Mouse (Mus musculus) common myeloid progenitor, adult 5-6 weeks (primary cell): ENCODE measurements around the gene Mpdu1. TPM values are rescaled to one million over a fixed set of nuclear protein-coding genes. Genes with fewer than 3 reads are reported as not detected.
A peak's percentile ranks its signal among the peaks of the same experiment; 100 is the strongest.

Experiments
- ATAC-seq: replicated peaks from 2 replicates; pipeline ENCODE4 v1.8.0; 2016; ENCODE audit warnings: low read depth, mild to moderate bottlenecking, moderate TSS enrichment, inconsistent platforms; ENCODE audit not compliant: poor library complexity, severe bottlenecking
- total RNA-seq: library from RNA; stranded (forward); fragments of 200-1000, 187-1606 nt; gene quantifications from 2 replicates; pipeline ENCODE4 v1.2.3, GENCODE M21; 2017

Gene Mpdu1
- total RNA-seq, 1 experiment from 2014 or later = 51.8 TPM

DNA sequence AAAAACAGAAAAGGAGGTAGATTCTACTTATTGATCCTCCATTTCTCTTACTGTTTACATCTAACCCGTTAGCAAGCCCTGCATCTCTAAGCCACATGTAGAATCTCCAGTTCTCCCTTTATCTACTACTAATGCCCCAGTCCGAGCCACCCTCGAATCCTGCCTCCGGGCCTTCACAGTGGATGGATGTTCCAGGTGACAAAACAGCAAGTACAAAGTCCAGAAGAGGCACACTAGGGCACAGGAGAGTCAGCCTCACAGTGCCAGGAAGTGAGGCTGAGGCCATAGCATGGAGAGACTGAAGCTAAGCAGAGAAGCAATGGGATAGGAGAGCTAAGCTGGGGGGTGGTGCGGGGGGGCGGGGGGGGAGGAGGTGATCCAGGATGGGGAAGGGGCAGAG is 30.4 kb upstream of the Mpdu1 start:
- no peak for ATAC-seq

DNA sequence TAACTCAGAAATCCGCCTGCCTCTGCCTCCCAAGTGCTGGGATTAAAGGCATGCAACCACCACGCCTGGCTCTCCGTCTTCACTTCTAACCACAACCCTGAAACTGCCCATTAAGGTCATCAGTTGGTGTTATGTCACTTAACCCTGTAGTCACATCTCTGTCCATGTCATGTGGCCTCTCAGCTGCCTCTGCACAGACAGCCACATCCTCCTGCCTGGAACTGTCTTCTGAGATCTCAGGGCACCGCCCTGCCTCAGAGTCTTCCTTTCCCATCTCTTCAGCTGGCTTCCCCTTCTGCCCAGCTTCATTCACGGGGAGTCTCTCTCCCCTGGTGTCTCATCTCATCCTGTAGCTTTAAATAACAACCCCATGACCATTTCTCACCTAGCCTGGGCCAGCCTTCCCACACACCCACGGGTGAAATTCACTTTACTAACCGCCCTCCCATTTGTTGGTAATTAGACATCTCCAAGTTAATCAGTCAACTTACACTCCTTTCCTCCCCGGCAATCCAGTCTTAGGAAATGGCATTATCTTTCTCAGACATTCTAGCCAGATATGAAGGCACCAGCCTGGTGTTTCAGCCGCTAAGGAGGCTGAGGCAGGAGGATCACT is 29.9 kb upstream of the Mpdu1 start:
- no peak for ATAC-seq

DNA sequence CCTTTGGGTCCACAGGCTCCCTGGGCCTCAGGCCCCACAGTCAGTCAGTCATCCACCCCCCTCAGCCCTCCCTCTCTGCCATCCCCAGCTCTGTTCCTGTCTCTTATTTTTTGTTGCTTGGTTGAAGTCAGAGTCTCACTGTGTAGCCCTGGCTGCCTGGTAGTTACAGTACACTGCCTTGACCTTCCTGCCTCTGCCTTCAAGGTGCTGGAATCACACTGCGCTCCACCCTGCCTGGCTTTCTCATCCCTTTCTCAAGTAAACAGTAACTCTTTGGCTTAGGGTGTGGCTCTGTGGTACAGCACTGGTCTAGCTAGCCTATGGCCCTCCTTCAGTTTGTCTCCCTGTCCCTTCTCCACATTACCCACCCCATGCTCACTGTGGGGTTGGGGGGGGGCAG is 27.4 kb upstream of the Mpdu1 start:
- no peak for ATAC-seq

DNA sequence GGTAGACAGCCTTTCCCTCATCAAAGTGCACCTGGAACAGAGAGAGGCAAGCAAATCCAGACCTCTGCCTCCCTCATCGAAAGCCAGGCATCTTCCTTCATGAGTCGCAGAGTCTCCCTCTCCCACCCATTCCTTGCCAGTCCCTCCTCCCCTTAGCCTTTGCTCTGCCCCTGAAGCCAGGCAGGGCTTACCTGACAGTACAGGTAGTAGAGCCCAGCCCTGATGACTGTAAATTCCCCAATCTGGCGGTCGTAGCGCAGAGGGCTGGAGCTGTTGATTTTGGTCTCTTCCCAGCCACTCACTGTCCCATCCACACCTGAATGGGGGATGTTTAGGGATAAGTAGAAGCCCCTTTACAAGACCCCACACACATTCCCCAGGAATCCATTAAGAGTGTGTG is 24.6 kb upstream of the Mpdu1 start:
- ATAC-seq = no peak

GRCm38 (mm10) chr11:69686377-69686776 is 23.9 kb upstream of the Mpdu1 start:
- ATAC-seq = no peak

GRCm38 (mm10) chr11:69685526-69686148 is 23.2 kb upstream of the Mpdu1 start, which contains the start of gene Tnfsf13:
Gene Tnfsf13, minus strand, starts transcription at chr11:69685784.
- peak; percentile 13; the same call in 1 of the 2 replicates for ATAC-seq

DNA sequence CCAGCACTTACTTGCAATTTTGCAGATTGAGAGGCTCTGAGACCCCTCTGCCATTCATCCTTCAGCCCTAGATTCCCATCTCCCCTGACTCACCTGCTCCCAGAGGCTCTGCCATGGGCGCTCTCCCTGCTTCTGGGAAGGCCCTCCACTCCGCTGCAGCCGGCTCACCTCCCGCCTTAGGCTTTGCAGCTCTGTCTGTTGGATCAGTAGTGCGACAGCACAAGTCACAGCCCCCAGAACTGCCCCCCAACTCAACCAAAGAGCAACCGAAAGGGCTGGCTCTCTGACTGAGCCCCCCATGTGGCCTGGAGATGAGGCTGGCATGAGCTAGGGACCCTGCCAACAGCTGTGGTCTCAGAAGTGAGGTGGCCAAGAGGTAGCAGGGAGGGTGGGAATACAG is 22.5 kb upstream of the Mpdu1 start:
- ATAC-seq = no peak

DNA sequence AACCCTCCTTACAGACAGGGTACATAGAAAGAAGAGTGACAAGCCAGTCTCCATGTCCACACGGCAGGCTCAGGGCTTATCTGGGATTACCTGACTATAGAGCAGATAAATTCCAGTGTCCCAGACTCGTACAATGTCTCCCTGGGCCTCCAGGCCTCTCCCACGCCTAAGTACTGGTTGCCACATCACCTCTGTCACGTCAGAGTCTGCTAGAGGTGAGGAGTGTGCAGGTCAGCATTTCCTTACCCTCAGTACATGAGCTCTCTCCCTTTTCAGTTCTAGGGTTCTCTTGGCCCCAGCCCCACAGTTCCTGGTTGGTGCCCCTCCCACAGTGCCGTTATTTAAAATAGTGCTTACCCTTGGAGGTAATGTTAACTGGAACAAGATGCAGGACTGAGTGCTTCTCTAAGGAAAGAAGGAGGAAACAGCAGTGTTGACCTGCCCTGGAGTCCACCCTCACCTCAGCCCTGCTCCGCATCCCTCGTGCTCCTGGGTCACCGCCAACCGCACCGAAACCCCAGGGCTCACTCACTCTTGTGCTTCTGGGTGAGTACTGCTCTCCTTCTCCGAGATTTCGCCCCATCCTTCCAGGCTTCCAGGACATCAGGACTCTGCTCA is 21.8 kb upstream of the Mpdu1 start:
- no peak for ATAC-seq

DNA sequence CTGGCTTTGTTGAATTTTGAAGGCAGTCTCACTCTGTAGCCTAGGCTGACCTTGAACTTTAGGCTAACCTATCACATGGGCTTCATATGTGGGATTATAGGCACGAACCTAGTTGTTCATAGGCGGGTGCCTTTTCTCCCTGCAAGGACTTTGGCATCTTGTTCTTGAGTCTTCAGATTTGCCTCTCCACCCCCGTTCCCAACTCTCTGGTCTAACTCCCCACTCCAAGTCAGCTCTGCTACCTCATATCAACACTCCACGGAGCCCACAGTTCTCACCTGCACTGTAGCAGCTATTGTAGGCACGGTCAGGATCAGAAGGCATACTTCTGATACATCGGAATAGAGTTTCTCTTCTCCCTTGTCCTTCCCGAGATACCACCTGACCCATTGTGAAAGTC is 21.1 kb upstream of the Mpdu1 start:
- no peak for ATAC-seq

- ATAC-seq = peak; percentile 60
Measured at GRCm38 (mm10) chr11:69682840-69683533, 20.5 kb upstream of the Mpdu1 start.

- ATAC-seq = no peak
Measured at GRCm38 (mm10) chr11:69682209-69682839, 19.9 kb upstream of the Mpdu1 start.

DNA sequence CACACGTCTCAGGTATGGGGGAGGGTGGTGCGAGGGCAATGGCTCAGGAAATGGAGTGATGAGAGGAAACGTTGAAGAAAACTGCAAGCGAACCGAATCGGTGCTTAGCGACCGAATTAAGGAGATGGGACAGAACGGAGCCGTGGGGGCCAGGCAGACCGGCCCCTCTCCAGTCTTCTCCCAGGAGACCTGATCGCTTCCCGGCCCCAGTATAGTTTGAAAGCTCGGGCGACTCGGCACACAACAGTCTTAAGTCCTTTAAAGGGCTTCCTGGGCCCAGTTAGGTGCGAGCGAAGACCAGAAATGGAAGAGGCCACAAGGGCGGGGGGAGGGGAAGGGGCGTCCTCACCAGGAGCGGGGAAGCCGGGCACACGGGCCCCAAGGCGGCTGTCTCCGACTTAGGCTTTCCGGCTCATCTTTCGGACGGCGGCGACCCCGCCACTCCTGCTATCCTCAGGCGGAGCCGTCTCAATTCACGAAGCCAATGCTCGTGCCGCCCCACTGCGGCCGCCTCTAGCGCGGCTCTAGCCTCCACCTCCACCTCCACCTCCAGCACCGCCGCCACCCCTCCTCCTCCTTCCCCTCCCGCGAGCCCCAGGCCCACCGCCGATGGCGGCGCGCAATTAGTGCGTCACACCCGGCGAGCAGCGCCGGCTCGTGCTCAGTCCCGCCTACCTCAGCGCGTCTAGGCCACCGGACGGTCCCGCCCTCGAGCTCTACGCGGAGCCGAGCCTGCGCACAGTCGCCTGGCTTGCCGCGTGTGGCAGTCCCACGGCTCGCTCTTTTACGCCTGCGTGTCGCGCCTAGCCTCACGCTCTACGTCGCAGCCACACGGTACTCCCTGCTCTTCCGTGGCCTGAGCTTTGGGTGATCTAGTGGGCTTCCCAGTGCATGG is 19.1 kb upstream of the Mpdu1 start, which contains the start of gene Senp3:
Gene Senp3, minus strand, starts transcription at position 771 of the 895 bp plus-strand sequence.
- peak; percentile 88 for ATAC-seq

- no peak for ATAC-seq
Measured at GRCm38 (mm10) chr11:69680136-69680855, 17.9 kb upstream of the Mpdu1 start.

DNA sequence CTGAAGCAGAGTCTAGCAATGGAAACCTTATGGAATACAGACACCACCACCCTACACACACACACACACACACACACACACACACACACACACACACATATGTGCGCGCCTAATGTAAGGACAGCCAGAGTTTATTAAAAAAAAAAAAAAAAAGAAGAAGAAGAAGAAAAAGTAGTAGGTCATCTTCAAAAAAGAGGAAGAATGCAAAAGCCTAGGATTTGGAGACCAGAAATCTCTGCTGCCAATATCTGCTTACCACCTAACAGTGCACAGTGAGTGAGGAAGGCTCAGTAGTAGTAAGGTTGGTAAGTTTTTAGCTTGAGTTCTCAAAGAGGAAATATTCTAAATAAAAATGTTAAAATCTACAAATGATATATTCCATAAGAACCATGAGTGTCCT is 16.7 kb upstream of the Mpdu1 start:
- no peak for ATAC-seq

GRCm38 (mm10) chr11:69672211-69672706 is 9.8 kb upstream of the Mpdu1 start, which contains the start of gene Eif4a1:
Gene Eif4a1, minus strand, starts transcription at chr11:69672423.
- ATAC-seq = peak; percentile 88

GRCm38 (mm10) chr11:69671726-69672124 is 9.3 kb upstream of the Mpdu1 start:
- peak; percentile 7; the same call in 1 of the 2 replicates for ATAC-seq

- ATAC-seq = peak; percentile 54
Measured at GRCm38 (mm10) chr11:69670786-69671725, 8.6 kb upstream of the Mpdu1 start.

DNA sequence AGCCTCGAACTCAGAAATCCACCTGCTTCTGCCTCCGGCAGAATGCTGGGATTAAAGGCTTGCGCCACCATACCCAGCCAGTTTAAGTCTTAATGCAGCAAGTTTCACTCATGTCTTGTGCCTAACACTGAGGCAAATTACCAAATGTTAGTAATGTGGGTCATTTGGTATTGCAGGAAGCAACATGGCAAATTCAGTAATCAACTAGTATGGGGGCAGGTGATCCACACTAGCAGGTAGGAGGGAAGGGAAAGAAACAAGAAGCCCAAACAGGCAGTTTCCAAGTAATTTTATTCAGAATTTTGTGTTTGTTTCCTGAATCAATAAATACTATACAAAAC is 4.2 kb upstream of the Mpdu1 start:
- ATAC-seq = no peak
